Mouse (Mus musculus) spleen, adult 2 months (tissue): ENCODE results near the gene A930017K11Rik. TPM values are rescaled to one million over a fixed set of nuclear protein-coding genes. Genes with fewer than 3 reads are reported as not detected.

Experiments used
- DNase-seq, 2 experiments: peaks; one replicate each; pipeline versions ENCODE4 v3.0.0 to v3.0.0-alpha.2; 2012 to 2021; ENCODE audit warnings: low spot score in 2 of 2, low read depth in 1 of 2
- H3K27ac ChIP-seq: fragments of 200-500 bp; 2 replicates; pipeline ENCODE4 v1.5.1; 2012; ENCODE audit warnings: low read length, inconsistent platforms; ENCODE audit not compliant: insufficient read depth
- H3K27me3 ChIP-seq: fragments of 200-500 bp; 2 replicates; pipeline ENCODE4 v1.6.1; 2012; ENCODE audit warnings: mild to moderate bottlenecking, moderate library complexity, low read length, inconsistent platforms; ENCODE audit not compliant: control insufficient read depth, insufficient read depth
- H3K36me3 ChIP-seq: fragments of 200-500 bp; 2 replicates; pipeline ENCODE4 v1.6.1; 2012; ENCODE audit warnings: mild to moderate bottlenecking, low read length, inconsistent platforms; ENCODE audit not compliant: control insufficient read depth, insufficient read depth
- H3K4me1 ChIP-seq: fragments of 200-500 bp; 2 replicates; pipeline ENCODE4 v1.6.1; 2011; ENCODE audit warnings: inconsistent platforms; ENCODE audit not compliant: control insufficient read depth, insufficient read depth, insufficient read length
- H3K4me3 ChIP-seq: fragments of 200-500 bp; 2 replicates; pipeline ENCODE4 v1.5.1; 2011; ENCODE audit warnings: mild to moderate bottlenecking, inconsistent platforms; ENCODE audit not compliant: insufficient read depth, insufficient read length; ENCODE audit errors: extremely low read depth
- CTCF ChIP-seq: fragments of 200-500 bp; IDR thresholded peaks from 2 replicates; pipeline ENCODE4 v1.5.1; 2011; ENCODE audit warnings: mild to moderate bottlenecking, inconsistent platforms; ENCODE audit not compliant: insufficient read depth, insufficient read length, insufficient replicate concordance; ENCODE audit errors: extremely low read depth
- POLR2A ChIP-seq: fragments of 200-500 bp; IDR thresholded peaks from 2 replicates; pipeline ENCODE4 v1.6.1; 2011; ENCODE audit warnings: low read depth, low read length, inconsistent platforms
- WGBS: fragments of 180-500 bp; shearing (Covaris S2); methylation state at CpG from one replicate; pipeline ENCODE4 v1.1.7; 2018; 5-methylcytosine and 5-hydroxymethylcytosine counted together
- polyA plus RNA-seq: library from polyadenylated mRNA; depleted of rRNA; stranded (reverse); fragments of >200 nt; gene quantifications from 2 replicates; pipeline ENCODE4 v1.2.3, GENCODE M21; 2012

A930017K11Rik gene
- polyA plus RNA-seq, 1 experiment, result not detected

GRCm38 (mm10) chr17:25984556-25985305, 32.4 kb upstream of the A930017K11Rik start:
- 10% methylated on average over 17 of the region's 17 CpGs for WGBS
- Histone ChIP-seq H3K36me3 (no peaks in the 10 kb centered on the region), H3K27ac (0 out of 2 replicates have a peak overlapping the region, but pooled peaks have one; percentile 34), H3K27me3 (no peaks in the 10 kb centered on the region), H3K4me1 (peaks cover 5% of the 10 kb centered on the region; the same call in 1 of the 2 replicates), H3K4me3 (peak overlapping the region; percentile 80)
- no peak for DNase-seq
- TF ChIP-seq POLR2A, result no peak
- no peak for TF ChIP-seq CTCF

GRCm38 (mm10) chr17:25984066-25984465, 31.7 kb upstream of the A930017K11Rik start:
- WGBS, result 97% methylated on average over 1 of the region's 1 CpGs
- Histone ChIP-seq H3K4me3 (no peak overlapping the region), H3K27ac (no peak overlapping the region), H3K4me1 (peaks cover 5% of the 10 kb centered on the region; the same call in 1 of the 2 replicates), H3K27me3 (no peaks in the 10 kb centered on the region), H3K36me3 (no peaks in the 10 kb centered on the region)
- no peak for DNase-seq
- TF ChIP-seq POLR2A (no peak), CTCF (no peak)

GRCm38 (mm10) chr17:25982913-25983312, 30.5 kb upstream of the A930017K11Rik start:
- Histone ChIP-seq H3K36me3 (no peaks in the 10 kb centered on the region), H3K4me3 (no peak overlapping the region), H3K27ac (no peak overlapping the region), H3K27me3 (no peaks in the 10 kb centered on the region), H3K4me1 (peaks cover 5% of the 10 kb centered on the region; the same call in 1 of the 2 replicates)
- 89% methylated on average over 3 of the region's 3 CpGs for WGBS
- TF ChIP-seq CTCF (no peak), POLR2A (no peak)
- DNase-seq, result no peak

GRCm38 (mm10) chr17:25980854-25981253, 28.5 kb upstream of the A930017K11Rik start:
- Histone ChIP-seq H3K4me3 (no peak overlapping the region), H3K4me1 (peaks cover 5% of the 10 kb centered on the region; the same call in 1 of the 2 replicates), H3K27me3 (no peaks in the 10 kb centered on the region), H3K36me3 (no peaks in the 10 kb centered on the region), H3K27ac (no peak overlapping the region)
- 83% methylated on average over 5 of the region's 5 CpGs for WGBS
- TF ChIP-seq POLR2A (no peak), CTCF (no peak)
- DNase-seq, result no peak

DNA sequence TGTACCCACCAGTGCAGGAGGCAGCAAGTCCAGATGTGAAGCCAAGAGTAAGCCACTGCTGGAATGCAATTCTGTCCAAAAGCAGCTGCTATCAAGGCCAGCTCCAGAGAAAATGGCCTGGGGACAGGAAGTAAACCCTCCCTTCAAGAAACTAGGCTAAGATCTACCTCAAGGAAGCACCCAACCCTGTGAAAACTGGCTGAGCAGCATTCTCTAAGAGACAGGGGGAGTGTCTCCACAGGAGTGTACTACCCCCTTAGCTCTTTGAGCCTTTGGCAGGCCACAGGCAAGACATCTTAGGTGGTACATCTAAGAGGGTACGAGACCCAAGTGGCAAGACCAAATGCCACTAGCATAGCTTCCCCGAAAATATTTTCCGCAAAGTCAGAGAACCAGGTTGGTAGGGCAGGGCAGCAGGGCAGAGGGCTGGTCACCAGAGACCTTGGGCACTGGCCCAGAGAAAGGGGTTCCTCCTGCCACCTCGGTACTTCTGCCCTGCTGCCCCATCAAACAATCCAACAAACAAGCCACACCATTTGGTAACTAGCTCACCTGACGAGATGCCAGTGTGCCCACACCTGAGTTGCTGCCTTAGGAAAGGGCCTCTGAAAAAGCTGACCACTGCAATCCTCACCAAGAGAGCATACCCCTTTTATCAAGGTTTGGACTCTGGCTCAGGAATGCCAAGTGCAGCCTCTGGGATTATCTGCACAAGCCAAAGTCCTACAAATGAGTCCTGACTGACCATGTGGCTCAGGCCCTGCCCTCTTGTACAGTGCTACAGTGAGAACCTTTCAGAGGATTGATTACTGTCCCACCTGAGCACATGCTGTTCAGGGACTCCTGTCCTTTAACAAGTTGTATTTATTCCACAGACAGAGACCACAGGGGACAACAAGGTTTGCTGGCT, 27.7 kb upstream of the A930017K11Rik start:
- no peak overlapping the region for H3K4me3 ChIP-seq
- no peak overlapping the region for H3K27ac ChIP-seq
- TF ChIP-seq POLR2A (no peak), CTCF (no peak)
- no peak for DNase-seq
- WGBS, result 76% methylated on average over 5 of the region's 5 CpGs
- no peaks in the 10 kb centered on the region for H3K27me3 ChIP-seq
- H3K36me3 ChIP-seq, result no peaks in the 10 kb centered on the region
- H3K4me1 ChIP-seq, result peaks cover 5% of the 10 kb centered on the region; the same call in 1 of the 2 replicates

- peak in 1 of 2 experiments; percentile 22 for DNase-seq
- peaks cover 9% of the 10 kb centered on the region; the same call in 1 of the 2 replicates for H3K4me1 ChIP-seq
- H3K27ac ChIP-seq, result peak overlapping the region; percentile 40
- WGBS, result 63% methylated on average over 4 of the region's 4 CpGs
- no peaks in the 10 kb centered on the region for H3K36me3 ChIP-seq
- H3K4me3 ChIP-seq, result no peak overlapping the region
- no peak for TF ChIP-seq POLR2A
- no peak for TF ChIP-seq CTCF
- no peaks in the 10 kb centered on the region for H3K27me3 ChIP-seq
Observed at GRCm38 (mm10) chr17:25970954-25971707, 18.8 kb upstream of the A930017K11Rik start.
